Mouse (Mus musculus): ENCODE data around the gene Ptpn11. TPM values are rescaled to one million over a fixed set of nuclear protein-coding genes. Genes with fewer than 3 reads are reported as not detected.

Gene Ptpn11
- polyA plus RNA-seq, 1 experiment, result 2.0 TPM

DNA sequence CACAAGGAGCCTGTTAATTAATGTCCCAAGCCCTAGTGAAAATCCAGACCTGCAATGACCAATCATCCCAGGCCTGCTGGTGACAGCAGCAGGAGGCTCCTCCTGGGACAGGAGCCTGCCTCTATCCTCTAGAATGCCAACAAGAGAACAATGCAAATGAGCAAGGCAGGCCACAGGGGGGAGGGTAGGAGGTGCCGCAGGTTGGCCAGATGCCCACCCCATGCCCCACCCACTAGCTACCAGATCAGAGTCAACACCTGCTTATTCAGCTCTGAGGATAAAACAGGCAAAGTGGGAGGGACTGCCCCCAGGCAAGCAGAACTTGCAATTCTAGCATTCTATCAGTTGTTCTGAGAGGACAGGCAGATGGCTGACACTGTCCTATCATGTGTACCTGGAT lies 42.0 kb downstream of the Ptpn11 start:
- TF ChIP-seq GATA1 (IDR thresholded peaks at IDR 0.05; ENCODE audit: low read length) (no peak), TAL1 (IDR thresholded peaks at IDR 0.05; ENCODE audit: low read length) (no peak)
- H3K9me3 ChIP-seq (ENCODE audit: control insufficient read depth, low read length), result no peaks in the 10 kb centered on the region
- no peak overlapping the region for H3K4me3 ChIP-seq (replicated peaks)
- 0 out of 2 replicates have a peak, but pooled peaks cover 3% of the 10 kb centered on the region for H3K4me1 ChIP-seq (ENCODE audit: control insufficient read depth)
- H3K36me3 ChIP-seq (ENCODE audit: control insufficient read depth), result peaks cover 96% of the 10 kb centered on the region
- H3K27me3 ChIP-seq (ENCODE audit: control insufficient read depth), result no peaks in the 10 kb centered on the region

DNA sequence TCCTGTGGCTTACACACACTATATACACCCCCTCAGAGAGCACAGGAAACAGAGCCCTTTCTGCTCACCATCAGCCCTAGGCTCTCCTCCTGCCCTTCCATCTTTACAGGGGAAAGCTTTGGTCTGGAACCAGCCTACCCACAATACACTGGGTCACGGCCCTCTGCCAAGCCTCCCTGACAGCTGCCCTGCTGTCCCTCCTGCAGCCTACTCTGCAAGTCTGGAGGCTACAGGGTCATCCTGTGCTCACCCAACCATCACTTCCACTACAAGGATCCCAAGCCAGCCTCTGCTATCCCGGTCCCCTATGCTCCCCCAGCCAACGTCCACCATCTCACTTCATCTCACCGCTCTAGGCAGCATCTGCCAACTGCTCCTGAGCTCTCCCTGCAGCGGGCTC lies 44.9 kb downstream of the Ptpn11 start:
- Histone ChIP-seq H3K9me3 (ENCODE audit: control insufficient read depth, low read length) (no peaks in the 10 kb centered on the region), H3K4me3 (replicated peaks) (no peak overlapping the region), H3K4me1 (ENCODE audit: control insufficient read depth) (0 out of 2 replicates have a peak, but pooled peaks cover 3% of the 10 kb centered on the region), H3K27me3 (ENCODE audit: control insufficient read depth) (no peaks in the 10 kb centered on the region), H3K36me3 (ENCODE audit: control insufficient read depth) (peaks cover 97% of the 10 kb centered on the region)
- no peak for TF ChIP-seq GATA1 (IDR thresholded peaks at IDR 0.05; ENCODE audit: low read length)
- no peak for TF ChIP-seq TAL1 (IDR thresholded peaks at IDR 0.05; ENCODE audit: low read length)

DNA sequence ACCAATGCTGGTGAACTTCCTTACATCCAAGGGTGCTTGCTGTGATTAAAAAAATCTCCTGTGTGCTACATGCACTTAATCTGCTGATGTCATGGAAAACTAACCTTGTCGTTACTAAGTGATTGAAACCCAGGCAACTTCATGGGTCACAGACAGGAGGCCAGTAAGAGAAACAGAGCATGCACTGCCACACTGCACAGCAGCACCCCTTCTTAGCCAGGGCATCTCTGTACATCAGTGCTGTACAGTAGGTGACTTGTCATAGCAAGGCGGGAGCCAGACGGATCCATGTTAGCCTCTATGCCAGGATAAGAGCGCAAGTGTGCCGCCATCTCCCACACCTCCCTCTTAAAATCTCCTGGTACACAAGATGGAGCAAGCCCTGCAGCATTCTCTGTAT lies 45.6 kb downstream of the Ptpn11 start:
- H3K9me3 ChIP-seq (ENCODE audit: control insufficient read depth, low read length), result no peaks in the 10 kb centered on the region
- no peaks in the 10 kb centered on the region for H3K27me3 ChIP-seq (ENCODE audit: control insufficient read depth)
- TF ChIP-seq GATA1 (IDR thresholded peaks at IDR 0.05; ENCODE audit: low read length), result no peak
- TF ChIP-seq TAL1 (IDR thresholded peaks at IDR 0.05; ENCODE audit: low read length), result no peak
- H3K4me1 ChIP-seq (ENCODE audit: control insufficient read depth), result 0 out of 2 replicates have a peak, but pooled peaks cover 3% of the 10 kb centered on the region
- no peak overlapping the region for H3K4me3 ChIP-seq (replicated peaks)
- peaks cover 97% of the 10 kb centered on the region for H3K36me3 ChIP-seq (ENCODE audit: control insufficient read depth)

DNA sequence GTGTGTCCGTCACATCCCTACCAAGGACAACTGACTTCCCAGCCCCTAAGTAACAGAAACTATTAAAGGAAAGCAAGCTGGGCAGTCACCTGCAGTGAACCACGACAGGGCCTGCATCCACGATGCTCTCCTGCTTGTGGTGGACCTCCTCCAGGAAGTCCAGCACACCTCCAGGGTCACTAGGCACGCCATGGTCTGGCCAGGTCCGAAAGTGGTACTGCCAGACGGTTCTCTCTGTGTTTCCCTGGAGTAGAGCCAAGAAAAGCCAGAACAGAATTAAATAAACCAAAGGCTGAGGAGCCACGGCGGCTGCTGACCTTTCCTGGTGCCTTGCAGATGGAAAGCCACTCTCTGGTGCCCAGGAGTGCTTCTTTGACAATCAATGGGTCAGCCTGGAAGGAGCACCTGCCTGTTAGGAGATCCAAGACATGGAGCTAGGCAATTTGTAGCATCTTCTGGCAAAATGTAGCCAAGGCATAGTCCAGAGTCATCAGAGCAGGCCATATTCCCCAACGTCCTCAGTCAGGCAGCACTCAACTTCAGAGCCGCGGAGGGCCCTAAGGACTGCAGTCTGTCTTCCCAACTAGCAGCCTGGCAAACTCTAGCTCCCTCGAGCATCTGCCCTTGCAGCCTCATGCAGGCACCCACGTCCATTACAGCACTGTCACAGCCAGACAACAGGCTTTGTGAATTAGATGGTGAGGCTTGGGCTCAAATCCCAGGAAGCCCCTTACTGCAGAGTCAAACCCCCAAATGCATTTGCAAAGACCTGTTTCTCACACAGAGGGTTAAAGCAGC lies 46.6 kb downstream of the Ptpn11 start:
- H3K27me3 ChIP-seq (ENCODE audit: control insufficient read depth), result no peaks in the 10 kb centered on the region
- H3K36me3 ChIP-seq (ENCODE audit: control insufficient read depth), result peaks cover 96% of the 10 kb centered on the region
- no peaks in the 10 kb centered on the region for H3K9me3 ChIP-seq (ENCODE audit: control insufficient read depth, low read length)
- 0 out of 2 replicates have a peak, but pooled peaks cover 3% of the 10 kb centered on the region for H3K4me1 ChIP-seq (ENCODE audit: control insufficient read depth)
- TF ChIP-seq GATA1 (IDR thresholded peaks at IDR 0.05; ENCODE audit: low read length), result no peak
- TF ChIP-seq TAL1 (IDR thresholded peaks at IDR 0.05; ENCODE audit: low read length), result no peak
- H3K4me3 ChIP-seq (replicated peaks), result no peak overlapping the region

DNA sequence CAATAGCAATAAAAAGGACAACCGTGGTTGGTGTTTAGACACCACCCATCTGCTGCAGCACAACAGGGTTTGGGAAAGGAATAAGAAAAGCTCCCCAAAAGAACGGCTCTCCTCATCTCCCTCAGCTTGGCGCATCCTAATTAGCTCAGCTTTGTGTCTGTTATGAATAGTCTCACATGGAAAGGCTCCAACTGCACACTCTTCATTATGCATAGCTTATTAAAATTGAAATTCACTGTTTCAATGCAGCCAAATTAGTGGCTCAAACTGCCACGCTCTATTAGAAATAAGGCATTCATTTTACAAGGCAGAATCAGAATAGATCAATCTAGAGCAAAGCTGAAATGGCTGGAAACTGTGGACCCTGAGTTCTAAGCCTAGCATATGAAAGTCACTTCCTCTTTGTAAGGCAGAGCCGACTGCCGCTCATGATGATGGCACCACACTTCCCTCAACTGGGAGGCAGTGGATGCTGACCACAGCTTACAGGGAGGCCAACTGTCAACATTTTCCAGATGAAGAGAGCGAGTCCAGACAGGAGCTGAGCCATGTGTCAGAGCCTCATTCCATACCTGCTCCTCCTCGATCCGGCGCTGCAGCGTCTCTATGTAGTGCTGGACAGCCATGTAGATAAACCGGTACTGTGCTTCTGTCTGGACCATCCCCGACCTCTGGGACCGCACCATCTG lies 48.6 kb downstream of the Ptpn11 start:
- no peak overlapping the region for H3K4me3 ChIP-seq (replicated peaks)
- no peaks in the 10 kb centered on the region for H3K27me3 ChIP-seq (ENCODE audit: control insufficient read depth)
- H3K4me1 ChIP-seq (ENCODE audit: control insufficient read depth), result no peaks in the 10 kb centered on the region
- H3K36me3 ChIP-seq (ENCODE audit: control insufficient read depth), result peaks cover 96% of the 10 kb centered on the region
- no peaks in the 10 kb centered on the region for H3K9me3 ChIP-seq (ENCODE audit: control insufficient read depth, low read length)
- TF ChIP-seq GATA1 (IDR thresholded peaks at IDR 0.05; ENCODE audit: low read length) (no peak), TAL1 (IDR thresholded peaks at IDR 0.05; ENCODE audit: low read length) (no peak)

DNA sequence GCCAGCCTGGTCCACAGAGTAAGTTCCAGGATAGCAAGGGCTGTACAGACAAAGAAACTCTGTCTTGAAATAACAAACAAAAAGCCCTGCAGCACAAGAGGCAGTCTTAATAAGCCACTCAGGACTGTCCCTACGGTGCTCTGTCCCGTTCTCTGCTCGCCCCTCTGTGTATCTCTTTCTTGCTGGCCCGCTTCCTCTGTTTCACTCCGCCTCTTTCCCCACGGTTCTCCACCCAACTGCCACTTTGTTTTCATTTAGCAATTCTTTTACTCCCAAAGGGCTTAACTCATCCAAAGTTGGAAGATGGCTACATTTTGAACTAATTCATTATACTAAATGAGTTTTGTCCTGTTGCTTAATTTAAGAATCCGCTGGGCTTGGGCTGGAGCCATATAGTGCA lies 50.9 kb downstream of the Ptpn11 start:
- H3K9me3 ChIP-seq (ENCODE audit: control insufficient read depth, low read length), result no peaks in the 10 kb centered on the region
- H3K4me1 ChIP-seq (ENCODE audit: control insufficient read depth), result no peaks in the 10 kb centered on the region
- TF ChIP-seq TAL1 (IDR thresholded peaks at IDR 0.05; ENCODE audit: low read length) (no peak), GATA1 (IDR thresholded peaks at IDR 0.05; ENCODE audit: low read length) (no peak)
- H3K36me3 ChIP-seq (ENCODE audit: control insufficient read depth), result peaks cover 95% of the 10 kb centered on the region
- no peaks in the 10 kb centered on the region for H3K27me3 ChIP-seq (ENCODE audit: control insufficient read depth)
- H3K4me3 ChIP-seq (replicated peaks), result no peak overlapping the region

DNA sequence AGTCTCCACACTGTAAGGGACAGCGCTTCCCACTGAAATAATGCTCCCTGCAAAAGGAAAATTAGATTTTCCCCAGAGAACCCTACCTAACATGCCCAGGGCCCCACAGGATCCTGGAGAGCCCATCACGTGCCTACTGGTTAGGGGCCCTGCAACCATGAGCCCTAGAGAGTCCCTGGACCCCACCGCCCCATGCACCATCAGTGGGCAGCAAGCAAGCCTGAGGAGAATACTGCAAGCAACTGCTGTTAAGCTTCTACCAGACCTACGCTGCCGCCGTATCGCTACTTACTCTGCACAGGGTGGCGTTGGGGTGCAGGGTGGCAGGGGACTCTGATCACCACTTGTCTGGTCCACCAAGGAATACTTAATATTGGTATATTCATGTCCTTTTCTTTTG lies 54.1 kb downstream of the Ptpn11 start:
- Histone ChIP-seq H3K36me3 (ENCODE audit: control insufficient read depth) (peaks cover 95% of the 10 kb centered on the region), H3K27me3 (ENCODE audit: control insufficient read depth) (no peaks in the 10 kb centered on the region), H3K4me1 (ENCODE audit: control insufficient read depth) (no peaks in the 10 kb centered on the region), H3K4me3 (replicated peaks) (no peak overlapping the region), H3K9me3 (ENCODE audit: control insufficient read depth, low read length) (no peaks in the 10 kb centered on the region)
- no peak for TF ChIP-seq TAL1 (IDR thresholded peaks at IDR 0.05; ENCODE audit: low read length)
- TF ChIP-seq GATA1 (IDR thresholded peaks at IDR 0.05; ENCODE audit: low read length), result no peak

DNA sequence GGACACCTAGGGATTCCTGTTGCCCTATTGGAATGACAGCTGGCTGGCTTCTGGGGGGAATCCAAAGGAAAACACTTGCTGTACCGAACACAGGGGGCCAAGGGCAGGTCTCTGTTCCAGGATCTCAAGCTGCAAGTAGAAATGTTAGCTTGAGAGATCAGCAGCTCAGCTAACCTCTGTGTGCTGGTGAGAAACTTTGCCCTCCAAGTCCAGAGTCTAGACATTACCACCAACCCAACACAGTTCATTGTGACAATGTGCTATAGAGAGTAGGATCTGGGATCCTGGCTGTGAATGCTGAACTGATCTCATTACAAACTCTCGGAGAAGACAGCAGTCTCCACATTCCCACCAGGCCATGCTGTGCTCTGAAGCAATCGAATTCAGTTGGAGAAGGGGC lies 59.4 kb downstream of the Ptpn11 start:
- H3K27me3 ChIP-seq (ENCODE audit: control insufficient read depth), result no peaks in the 10 kb centered on the region
- TF ChIP-seq GATA1 (IDR thresholded peaks at IDR 0.05; ENCODE audit: low read length), result no peak
- TF ChIP-seq TAL1 (IDR thresholded peaks at IDR 0.05; ENCODE audit: low read length), result no peak
- H3K4me3 ChIP-seq (replicated peaks), result no peak overlapping the region
- H3K4me1 ChIP-seq (ENCODE audit: control insufficient read depth), result no peaks in the 10 kb centered on the region
- H3K36me3 ChIP-seq (ENCODE audit: control insufficient read depth), result peaks cover 75% of the 10 kb centered on the region
- H3K9me3 ChIP-seq (ENCODE audit: control insufficient read depth, low read length), result no peaks in the 10 kb centered on the region

DNA sequence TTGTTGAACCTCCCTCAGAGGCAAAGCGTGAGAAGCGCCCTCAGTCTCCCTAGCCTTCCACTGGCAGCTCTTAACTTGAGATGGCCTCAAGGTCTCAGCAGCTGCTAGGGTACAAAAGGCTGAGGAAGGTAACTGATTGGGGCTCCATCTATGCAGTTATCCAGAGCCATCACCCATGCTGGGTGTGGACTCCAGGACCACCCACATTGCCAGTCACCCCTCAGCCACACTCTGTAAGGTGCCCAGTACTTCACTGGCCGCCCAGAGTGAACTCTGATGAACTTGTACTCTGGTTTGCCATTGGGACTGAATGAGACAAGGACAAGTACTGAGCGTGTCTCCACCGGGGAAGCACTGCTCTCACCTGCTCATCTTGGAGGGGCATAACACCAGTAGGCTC lies 61.9 kb downstream of the Ptpn11 start:
- Histone ChIP-seq H3K9me3 (ENCODE audit: control insufficient read depth, low read length) (no peaks in the 10 kb centered on the region), H3K4me3 (replicated peaks) (no peak overlapping the region), H3K4me1 (ENCODE audit: control insufficient read depth) (no peaks in the 10 kb centered on the region), H3K36me3 (ENCODE audit: control insufficient read depth) (peaks cover 50% of the 10 kb centered on the region), H3K27me3 (ENCODE audit: control insufficient read depth) (no peaks in the 10 kb centered on the region)
- TF ChIP-seq GATA1 (IDR thresholded peaks at IDR 0.05; ENCODE audit: low read length), result no peak
- no peak for TF ChIP-seq TAL1 (IDR thresholded peaks at IDR 0.05; ENCODE audit: low read length)
